Mouse (Mus musculus) frontal cortex, adult (tissue): ENCODE results near the gene Rnf32.

ENCODE experiments used
- ATAC-seq: cut with Nextera tagmentation; 2 replicates; pipeline ENCODE4 v1.9.2; 2017; ENCODE audit warnings: mild to moderate bottlenecking, moderate library complexity, mixed read lengths; ENCODE audit not compliant: low TSS enrichment

The Rnf32 gene

GRCm38 (mm10) chr5:29195570-29196263 lies at the start of gene Rnf32:
TSS of gene Rnf32 (plus strand) at chr5:29195992.
- peak; percentile 97 for ATAC-seq

- no peak for ATAC-seq
These were observed 45.6 kb upstream of the Rnf32 start for GRCm38 (mm10) chr5:29150146-29150545.

- no peak for ATAC-seq
These were observed 35.9 kb upstream of the Rnf32 start for GRCm38 (mm10) chr5:29159849-29160248.

GRCm38 (mm10) chr5:29166947-29167346 lies 28.8 kb upstream of the Rnf32 start:
- no peak for ATAC-seq

GRCm38 (mm10) chr5:29170193-29170592 lies 25.6 kb upstream of the Rnf32 start:
- ATAC-seq = no peak

GRCm38 (mm10) chr5:29171165-29171564 lies 24.6 kb upstream of the Rnf32 start:
- ATAC-seq = no peak

GRCm38 (mm10) chr5:29186798-29187197 lies 9.0 kb upstream of the Rnf32 start:
- no peak for ATAC-seq

GRCm38 (mm10) chr5:29195231-29195569 lies 592 bp upstream of the Rnf32 start:
- ATAC-seq = peak; percentile 65

- peak; percentile 26 for ATAC-seq
These were observed 469 bp downstream of the Rnf32 start for GRCm38 (mm10) chr5:29196264-29196658.

- ATAC-seq = no peak
These were observed 1.4 kb downstream of the Rnf32 start for GRCm38 (mm10) chr5:29197187-29197586.

- no peak for ATAC-seq
These were observed 3.2 kb downstream of the Rnf32 start for GRCm38 (mm10) chr5:29198960-29199488.

GRCm38 (mm10) chr5:29199868-29200267 lies 4.1 kb downstream of the Rnf32 start:
- ATAC-seq = no peak

GRCm38 (mm10) chr5:29205690-29206089 lies 9.9 kb downstream of the Rnf32 start:
- no peak for ATAC-seq

- no peak for ATAC-seq
These were observed 16.3 kb downstream of the Rnf32 start for GRCm38 (mm10) chr5:29211980-29212555.

GRCm38 (mm10) chr5:29217997-29218396 lies 22.2 kb downstream of the Rnf32 start:
- no peak for ATAC-seq

GRCm38 (mm10) chr5:29224089-29224488 lies 28.3 kb downstream of the Rnf32 start:
- no peak for ATAC-seq

- ATAC-seq = no peak
These were observed 34.7 kb downstream of the Rnf32 start for GRCm38 (mm10) chr5:29230481-29230880.

GRCm38 (mm10) chr5:29238379-29238778 lies 42.6 kb downstream of the Rnf32 start:
- no peak for ATAC-seq

- ATAC-seq = peak; percentile 73
These were observed 49.0 kb downstream of the Rnf32 start for GRCm38 (mm10) chr5:29244769-29245168.

- no peak for ATAC-seq
These were observed 55.2 kb downstream of the Rnf32 start for GRCm38 (mm10) chr5:29250795-29251495.

- no peak for ATAC-seq
These were observed 55.7 kb downstream of the Rnf32 start for GRCm38 (mm10) chr5:29251496-29251873.

- peak; percentile 73 for ATAC-seq
These were observed 58.1 kb downstream of the Rnf32 start for GRCm38 (mm10) chr5:29253876-29254275.

- ATAC-seq = no peak
These were observed 75.1 kb downstream of the Rnf32 start for GRCm38 (mm10) chr5:29270879-29271278.
